Mouse (Mus musculus) G1E (cell line): ENCODE results near the gene Sh3bgrl2.

ENCODE experiments used
- CTCF ChIP-seq: IDR thresholded peaks from 2 replicates; pipeline ENCODE4 v1.5.1; 2012; ENCODE audit warnings: low read depth, low read length, inconsistent platforms, mixed read lengths
- GATA1 ChIP-seq: IDR thresholded peaks from 2 replicates; pipeline ENCODE4 v1.6.1; 2012; ENCODE audit warnings: borderline replicate concordance, low read length, inconsistent platforms, mixed read lengths
- POLR2AphosphoS5 ChIP-seq: IDR thresholded peaks from 2 replicates; pipeline ENCODE4 v1.6.1; 2012; ENCODE audit warnings: low read depth, low read length, inconsistent platforms; ENCODE audit not compliant: insufficient replicate concordance

- TF ChIP-seq CTCF: no peak
- no peak for TF ChIP-seq GATA1
- TF ChIP-seq POLR2AphosphoS5: no peak
Observed at GRCm38 (mm10) chr9:83681661-83682655, 133.8 kb downstream of the Sh3bgrl2 start.
